Mouse (Mus musculus): ENCODE results near the gene Adgrg3.

The Adgrg3 gene

DNA sequence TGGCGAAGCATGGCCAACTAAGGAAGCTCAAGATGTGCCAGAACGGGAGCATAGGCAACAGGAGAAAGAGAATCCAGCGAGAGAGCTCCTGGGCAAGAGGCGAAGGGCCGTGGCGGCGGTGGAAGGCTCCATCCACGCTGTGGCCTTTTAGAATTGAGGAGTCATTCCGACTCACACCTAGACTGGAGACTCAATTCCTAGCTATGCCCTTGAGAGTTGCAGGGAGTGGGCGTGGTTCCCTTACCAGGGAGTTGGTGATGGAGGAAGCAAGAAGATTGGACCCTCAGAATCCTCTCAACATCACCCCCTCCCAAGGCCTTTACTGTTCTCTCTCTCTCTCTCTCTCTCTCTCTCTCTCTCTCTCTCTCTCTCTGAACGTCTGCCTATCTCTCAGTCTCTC lies 64.2 kb downstream of the Adgrg3 start:
- DNase-seq (ENCODE audit: low spot score) = no peak

- DNase-seq (ENCODE audit: low spot score) = no peak
Observed at GRCm38 (mm10) chr8:95084261-95084660, 66.8 kb downstream of the Adgrg3 start.

- no peak for DNase-seq (ENCODE audit: low spot score)
Observed at GRCm38 (mm10) chr8:95084744-95085431, 67.4 kb downstream of the Adgrg3 start.

DNA sequence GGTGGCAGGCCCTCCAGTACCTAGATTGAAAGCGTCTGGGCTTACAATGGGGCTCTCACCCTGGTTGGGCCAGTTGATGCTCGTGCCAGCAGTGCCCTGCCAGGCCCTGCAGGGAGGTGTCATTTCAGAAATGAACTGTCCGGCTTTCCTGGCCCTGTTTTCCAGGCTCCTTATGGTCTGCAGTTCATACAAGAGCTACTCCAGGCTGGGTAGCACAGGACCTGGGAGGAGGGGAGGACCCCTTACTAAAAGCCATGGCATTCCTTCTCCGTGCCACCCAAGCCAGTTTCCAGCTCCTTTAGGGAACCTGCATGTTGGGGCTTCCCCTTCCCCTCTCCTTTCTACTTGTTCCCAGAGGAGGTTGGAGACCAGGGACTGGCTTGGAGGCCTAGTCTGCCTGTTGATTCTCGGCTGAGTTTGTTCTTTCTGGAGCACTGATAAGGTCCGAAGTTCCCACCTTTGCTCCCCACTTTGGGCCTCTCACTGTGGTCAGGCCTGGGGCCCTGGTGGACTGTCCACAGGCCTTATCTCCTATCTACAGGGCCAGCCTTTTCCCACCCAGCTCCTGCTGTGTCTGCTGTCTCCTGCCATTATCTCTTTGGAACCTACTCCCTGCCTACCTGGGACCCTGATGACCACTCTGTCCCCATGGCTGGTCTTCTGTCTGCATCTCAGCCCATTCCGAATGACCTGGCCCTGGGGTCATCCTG lies 68.1 kb downstream of the Adgrg3 start:
- peak; percentile 34 for DNase-seq (ENCODE audit: low spot score)

DNA sequence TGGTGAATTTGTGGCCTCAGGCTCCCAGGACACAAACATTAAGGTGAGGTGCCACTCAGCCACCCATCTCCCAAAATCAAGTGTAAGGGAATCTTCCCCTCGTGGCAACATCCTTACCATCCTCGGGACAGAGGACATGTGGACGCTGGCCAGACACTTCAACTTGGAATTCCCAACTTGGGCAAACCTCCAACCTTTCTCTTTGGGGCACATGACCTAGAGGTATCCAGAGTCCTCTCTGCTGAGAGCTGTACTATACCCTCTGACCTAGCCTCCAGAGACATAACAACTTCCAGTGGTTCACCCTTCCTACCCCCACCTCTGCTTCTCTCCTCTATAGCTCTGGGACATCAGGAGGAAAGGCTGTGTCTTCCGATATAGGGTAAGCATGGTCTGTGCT lies 76.1 kb downstream of the Adgrg3 start:
- DNase-seq (ENCODE audit: low spot score) = no peak
